Mouse (Mus musculus) MEL (cell line): ENCODE measurements at regions not wholly inside any gene's neighbourhood (a gene's known extent, or its start where the extent isn't known, plus 50 kb on each side); places are given as distances from the start of the nearest gene placed in this dataset.

Source experiments
- DNase-seq: peaks from one replicate; pipeline ENCODE4 v3.0.0; 2011; ENCODE audit warnings: low read depth, low spot score
- H3K27ac ChIP-seq: 2 replicates; pipeline ENCODE4 v1.5.1; 2012; ENCODE audit warnings: low read depth, mild to moderate bottlenecking, control low read depth, low read length, moderate library complexity; ENCODE audit not compliant: control insufficient read depth
- H3K27me3 ChIP-seq, 2 experiments: fragments of 150-350 bp in 1 of 2; sonication (generic) in 1 of 2; 2 replicates each; pipeline ENCODE4 v1.6.1; 2012; ENCODE audit warnings: low read length in 2 of 2, mild to moderate bottlenecking in 2 of 2, improper control_type of control experiment in 1 of 2, moderate library complexity in 1 of 2; ENCODE audit not compliant: insufficient read depth in 2 of 2, control insufficient read depth in 1 of 2
- H3K36me3 ChIP-seq, 2 experiments: 2 replicates each; pipeline ENCODE4 v1.6.1; 2012 to 2014; ENCODE audit warnings: low read length in 2 of 2, improper control_type of control experiment in 1 of 2, inconsistent platforms in 1 of 2, mild to moderate bottlenecking in 1 of 2; ENCODE audit not compliant: insufficient read depth in 2 of 2, control insufficient read depth in 1 of 2
- H3K4me1 ChIP-seq, 2 experiments: fragments of 150-350 bp in 1 of 2; sonication (generic) in 1 of 2; 2 replicates each; pipeline ENCODE4 v1.6.1; 2012; ENCODE audit warnings: low read length in 2 of 2, improper control_type of control experiment in 1 of 2, mild to moderate bottlenecking in 1 of 2; ENCODE audit not compliant: insufficient read depth in 2 of 2, control insufficient read depth in 1 of 2
- H3K4me3 ChIP-seq, 2 experiments: fragments of 150-350 bp in 1 of 2; sonication (generic) in 1 of 2; 2 replicates each; pipeline ENCODE4 v1.5.1; 2012; ENCODE audit warnings: low read depth in 2 of 2, low read length in 2 of 2, mild to moderate bottlenecking in 2 of 2, moderate library complexity in 2 of 2, control low read depth in 1 of 2, improper control_type of control experiment in 1 of 2; ENCODE audit not compliant: control insufficient read depth in 1 of 2, insufficient read depth in 1 of 2
- H3K79me2 ChIP-seq: 2 replicates; pipeline ENCODE4 v1.6.1; 2012; ENCODE audit warnings: mild to moderate bottlenecking, low read length, moderate library complexity; ENCODE audit not compliant: control insufficient read depth, poor library complexity, insufficient read depth
- H3K9ac ChIP-seq: 2 replicates; pipeline ENCODE4 v1.6.1; 2012; ENCODE audit warnings: low read depth, mild to moderate bottlenecking, control low read depth, low read length, moderate library complexity; ENCODE audit not compliant: control insufficient read depth, poor library complexity, severe bottlenecking
- H3K9me3 ChIP-seq: fragments of 150-350 bp; sonication (generic); replicated peaks from 2 replicates; pipeline ENCODE4 v1.6.1; 2012; ENCODE audit warnings: mild to moderate bottlenecking, low read length, improper control_type of control experiment, moderate library complexity; ENCODE audit not compliant: insufficient read depth
- CHD2 ChIP-seq: IDR thresholded peaks from 2 replicates; pipeline ENCODE4 v1.6.1; 2011; ENCODE audit warnings: low read length, improper control_type of control experiment
- CTCF ChIP-seq, 3 experiments: IDR thresholded peaks in 2 of 3; conservative IDR thresholded peaks in 1 of 3; 2 replicates each; pipeline ENCODE4 v1.5.1; 2011 to 2012; ENCODE audit warnings: low read length in 3 of 3, low read depth in 2 of 3, mild to moderate bottlenecking in 2 of 3, improper control_type of control experiment in 1 of 3, inconsistent platforms in 1 of 3, mixed read lengths in 1 of 3, moderate library complexity in 1 of 3; ENCODE audit not compliant: control insufficient read depth in 1 of 3, insufficient read depth in 1 of 3, poor library complexity in 1 of 3, severe bottlenecking in 1 of 3
- ELF1 ChIP-seq: IDR thresholded peaks from 2 replicates; pipeline ENCODE4 v1.6.1; 2014; ENCODE audit warnings: low read depth, mild to moderate bottlenecking, inconsistent platforms, low read length, improper control_type of control experiment, moderate library complexity
- ETS1 ChIP-seq: IDR thresholded peaks from 2 replicates; pipeline ENCODE4 v1.6.1; 2012; ENCODE audit warnings: low read depth, mild to moderate bottlenecking, inconsistent platforms, low read length, improper control_type of control experiment, moderate library complexity
- GABPA ChIP-seq: IDR thresholded peaks from 2 replicates; pipeline ENCODE4 v1.6.1; 2012; ENCODE audit warnings: low read depth, mild to moderate bottlenecking, inconsistent platforms, low read length, improper control_type of control experiment, moderate library complexity
- JUND ChIP-seq: IDR thresholded peaks from 2 replicates; pipeline ENCODE4 v1.6.1; 2011; ENCODE audit warnings: low read depth, mild to moderate bottlenecking, improper control_type of control experiment, low read length
- KAT2A ChIP-seq: conservative IDR thresholded peaks from 2 replicates; pipeline ENCODE4 v1.6.1; 2012; ENCODE audit warnings: low read depth, low read length, improper control_type of control experiment, inconsistent platforms
- MAFK ChIP-seq: IDR thresholded peaks from 2 replicates; pipeline ENCODE4 v1.6.1; 2011; ENCODE audit warnings: low read depth, mild to moderate bottlenecking, low read length, improper control_type of control experiment, borderline replicate concordance
- MAZ ChIP-seq: IDR thresholded peaks from 2 replicates; pipeline ENCODE4 v1.6.1; 2012; ENCODE audit warnings: low read depth, mild to moderate bottlenecking, inconsistent platforms, low read length, improper control_type of control experiment
- MXI1 ChIP-seq: IDR thresholded peaks from 2 replicates; pipeline ENCODE4 v1.6.1; 2011; ENCODE audit warnings: mild to moderate bottlenecking, low read depth, low read length, improper control_type of control experiment
- MYC ChIP-seq: IDR thresholded peaks from 2 replicates; pipeline ENCODE4 v1.6.1; 2011; ENCODE audit warnings: low read depth, mild to moderate bottlenecking, low read length, improper control_type of control experiment, moderate library complexity
- NELFE ChIP-seq: IDR thresholded peaks from 2 replicates; pipeline ENCODE4 v1.6.1; 2011; ENCODE audit warnings: low read depth, low read length, improper control_type of control experiment
- NRF1 ChIP-seq: IDR thresholded peaks from 2 replicates; pipeline ENCODE4 v1.6.1; 2014; ENCODE audit warnings: low read depth, mild to moderate bottlenecking, inconsistent platforms, low read length, improper control_type of control experiment, moderate library complexity; ENCODE audit not compliant: poor library complexity, insufficient read depth, severe bottlenecking
- POLR2AphosphoS5 ChIP-seq: IDR thresholded peaks from 2 replicates; pipeline ENCODE4 v1.6.1; 2012; ENCODE audit warnings: low read depth, borderline replicate concordance, mild to moderate bottlenecking, inconsistent platforms, low read length, moderate library complexity, mixed read lengths
- RCOR1 ChIP-seq: IDR thresholded peaks from 2 replicates; pipeline ENCODE4 v1.6.1; 2012; ENCODE audit warnings: low read depth, mild to moderate bottlenecking, inconsistent platforms, low read length, improper control_type of control experiment
- SMC3 ChIP-seq: IDR thresholded peaks from 2 replicates; pipeline ENCODE4 v1.6.1; 2011; ENCODE audit warnings: low read depth, low read length, improper control_type of control experiment
- TAL1 ChIP-seq: IDR thresholded peaks from 2 replicates; pipeline ENCODE4 v1.6.1; 2012; ENCODE audit warnings: mild to moderate bottlenecking, inconsistent platforms, low read length, moderate library complexity, mixed read lengths
- TBP ChIP-seq: IDR thresholded peaks from 2 replicates; pipeline ENCODE4 v1.8.0; 2011; ENCODE audit warnings: low read depth, low read length, improper control_type of control experiment
- USF1 ChIP-seq: IDR thresholded peaks from 2 replicates; pipeline ENCODE4 v1.6.1; 2014; ENCODE audit warnings: low read depth, mild to moderate bottlenecking, inconsistent platforms, low read length, improper control_type of control experiment, moderate library complexity
- ZMIZ1 ChIP-seq: IDR thresholded peaks from 2 replicates; pipeline ENCODE4 v1.6.1; 2012; ENCODE audit warnings: low read depth, mild to moderate bottlenecking, inconsistent platforms, low read length, improper control_type of control experiment, moderate library complexity
- ZNF384 ChIP-seq: IDR thresholded peaks from 2 replicates; pipeline ENCODE4 v1.6.1; 2012; ENCODE audit warnings: low read depth, mild to moderate bottlenecking, inconsistent platforms, low read length, improper control_type of control experiment

GRCm38 (mm10) chr8:89824586-89824985 is 523.6 kb downstream of the Tox3 start:
- TF ChIP-seq NRF1, result no peak
- no peak for TF ChIP-seq ZNF384
- TF ChIP-seq RCOR1, result no peak
- no peak for TF ChIP-seq CTCF (IDR thresholded peaks at IDR 0.05 in 2 of 3, conservative IDR thresholded peaks at IDR 0.05 in 1 of 3; ENCODE audit: control insufficient read depth in 1 of 3, insufficient read depth in 1 of 3, low read depth in 2 of 3, low read length in 3 of 3, poor library complexity in 1 of 3, severe bottlenecking in 1 of 3)
- no peak for TF ChIP-seq TBP
- no peak for TF ChIP-seq ZMIZ1
- no peak for TF ChIP-seq CHD2
- TF ChIP-seq ELF1, result no peak
- TF ChIP-seq SMC3, result no peak
- no peak for TF ChIP-seq NELFE
- no peak for TF ChIP-seq GABPA
- TF ChIP-seq JUND, result no peak
- TF ChIP-seq MAZ, result no peak
- TF ChIP-seq MXI1, result no peak
- no peak for TF ChIP-seq KAT2A
- no peak for TF ChIP-seq TAL1
- no peak for TF ChIP-seq ETS1
- no peak for TF ChIP-seq MYC
- no peak for TF ChIP-seq MAFK
- no peak for TF ChIP-seq USF1
- Histone ChIP-seq H3K27ac (no peak overlapping the region), H3K4me1 (no peaks in the 10 kb centered on the region), H3K4me3 (no peak overlapping the region), H3K27me3 (no peaks in the 10 kb centered on the region), H3K36me3 (no peaks in the 10 kb centered on the region), H3K79me2 (no peaks in the 10 kb centered on the region), H3K9ac (no peak overlapping the region), H3K9me3 (no peaks in the 10 kb centered on the region)
- no peak for DNase-seq

DNA sequence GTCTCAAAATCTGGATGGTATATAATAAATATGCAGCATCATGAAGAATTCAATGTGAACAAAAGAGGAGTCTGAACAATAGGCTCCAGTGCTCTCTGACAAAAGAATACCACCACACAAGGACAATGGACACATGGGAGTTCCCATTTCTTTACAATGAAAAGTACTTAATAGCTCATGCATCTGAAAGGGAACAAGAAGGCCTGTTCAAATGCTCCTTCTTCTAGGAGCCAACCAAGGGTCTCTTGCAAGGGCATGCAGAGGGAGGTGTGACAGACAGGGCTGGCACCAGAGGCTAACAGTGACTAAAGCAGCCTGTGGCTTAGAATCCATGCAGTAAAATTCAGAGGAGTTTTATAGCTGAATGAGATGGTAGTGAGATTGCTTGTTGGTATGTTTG is 524.5 kb downstream of the Tox3 start:
- H3K27ac ChIP-seq, result no peak overlapping the region

More for the DNA sequence above, 524.5 kb downstream of the Tox3 start:
- no peak overlapping the region for H3K9ac ChIP-seq
- no peak for DNase-seq
- no peaks in the 10 kb centered on the region for H3K9me3 ChIP-seq
- no peaks in the 10 kb centered on the region for H3K36me3 ChIP-seq
- no peaks in the 10 kb centered on the region for H3K4me1 ChIP-seq
- no peaks in the 10 kb centered on the region for H3K79me2 ChIP-seq
- no peak overlapping the region for H3K4me3 ChIP-seq
- H3K27me3 ChIP-seq, result no peaks in the 10 kb centered on the region
- TF ChIP-seq ZNF384 (no peak), SMC3 (no peak), POLR2AphosphoS5 (no peak)
- TF ChIP-seq, all 39 proteins: peak for 0
